Mouse (Mus musculus) adrenal gland, postnatal 36 days (tissue): ENCODE data around the gene Dmwd. TPM values are rescaled to one million over a fixed set of nuclear protein-coding genes. Genes with fewer than 3 reads are reported as not detected.

Experiments used
- DNase-seq, 2 experiments: peaks; one replicate each; pipeline ENCODE4 v3.0.0; 2021; ENCODE audit warnings: mixed read lengths in 1 of 2
- long read RNA-seq, 2 experiments: library from polyadenylated mRNA; stranded (forward); transcript quantifications; one replicate each; pipeline ENCODE4 v2.0.0; 2021; ENCODE audit warnings: borderline sequencing depth in 2 of 2
- total RNA-seq, 2 experiments: library from RNA; stranded (reverse); gene quantifications; 2 replicates each; pipeline ENCODE4 v1.2.3; 2021

The Dmwd gene
- 10 to 100 TPM; 53.8 to 57.1 TPM for total RNA-seq
- long read RNA-seq, experiment 1, transcript Dmwd-202 (4 exons, 2,388 nt), result major isoform, 30 of 72 reads
- long read RNA-seq, experiment 1, transcript Dmwd-201 (5 exons, 2,494 nt), result minor isoform, 21 of 72 reads
- long read RNA-seq, experiment 1, partial matches to known transcripts, result 17 of 72 reads
- long read RNA-seq, experiment 1, other reads (novel, unspliced or antisense), result 2 of 72 reads
- long read RNA-seq, experiment 2, transcript Dmwd-202 (4 exons, 2,388 nt), result minor isoform, 14 of 35 reads
- long read RNA-seq, experiment 2, transcript Dmwd-201 (5 exons, 2,494 nt), result major isoform, 15 of 35 reads
- long read RNA-seq, experiment 2, partial matches to known transcripts, result 6 of 35 reads
- long read RNA-seq, experiment 2, other reads (novel, unspliced or antisense), result 0 of 35 reads

DNA sequence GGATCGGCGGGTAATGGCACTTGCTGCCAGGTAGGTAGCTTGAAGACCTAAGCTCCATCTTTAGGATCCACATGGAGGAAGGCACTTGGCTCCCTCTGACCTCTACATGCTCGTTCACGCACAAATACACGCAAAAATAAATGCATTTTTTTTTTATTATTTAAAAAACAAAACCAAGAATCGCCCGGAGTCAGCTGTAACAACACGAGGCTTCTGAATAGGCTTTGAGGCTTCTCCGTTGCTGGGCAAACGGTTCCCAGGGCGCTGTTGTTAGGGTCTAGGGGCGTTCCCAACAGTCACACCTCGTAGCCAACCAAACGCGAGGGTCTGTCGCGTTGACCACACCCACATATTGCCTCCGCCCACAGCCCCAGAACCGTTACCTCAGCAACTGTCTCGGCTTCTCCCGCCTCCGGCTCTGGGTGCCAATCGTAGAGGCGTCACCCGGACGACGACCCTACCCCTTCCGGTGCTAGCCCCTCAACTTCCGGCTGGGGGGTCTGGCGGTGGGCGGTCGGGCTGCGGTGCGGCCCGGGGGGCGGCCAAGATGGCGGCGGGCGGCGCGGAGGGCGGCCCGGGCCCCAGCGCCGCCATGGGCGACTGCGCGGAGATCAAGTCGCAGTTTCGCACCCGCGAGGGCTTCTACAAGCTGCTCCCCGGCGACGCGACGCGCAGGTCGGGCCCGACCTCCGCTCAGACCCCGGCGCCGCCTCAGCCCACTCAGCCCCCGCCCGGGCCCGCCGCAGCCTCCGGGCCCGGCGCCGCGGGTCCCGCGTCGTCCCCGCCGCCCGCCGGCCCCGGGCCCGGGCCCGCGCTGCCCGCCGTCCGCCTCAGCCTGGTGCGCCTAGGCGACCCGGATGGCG, at the start of gene Dmwd:
Dmwd (plus strand) TSS at position 505 of the 863 bp plus-strand sequence.
- peak; percentile 95 to 96 for DNase-seq

DNA sequence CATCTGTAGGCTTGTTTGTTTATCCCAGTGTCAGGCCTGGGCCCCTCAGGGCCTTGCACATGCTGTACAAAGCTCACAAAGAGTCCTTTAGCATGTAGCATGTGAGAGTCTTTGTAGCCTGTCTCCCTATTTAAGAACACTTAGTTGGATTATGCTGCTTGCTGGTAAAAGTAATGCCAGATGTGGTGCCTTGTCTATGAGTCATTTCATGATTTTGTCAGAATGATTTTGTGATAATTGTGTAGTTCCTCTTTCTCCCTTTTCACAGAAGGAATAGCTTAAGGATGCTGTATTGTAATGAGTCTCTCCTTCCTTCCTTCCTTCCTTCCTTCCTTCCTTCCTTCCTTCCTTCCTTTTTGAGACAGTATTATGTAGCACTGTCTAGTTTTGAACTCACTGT, 48.0 kb upstream of the Dmwd start:
- DNase-seq, result no peak

DNA sequence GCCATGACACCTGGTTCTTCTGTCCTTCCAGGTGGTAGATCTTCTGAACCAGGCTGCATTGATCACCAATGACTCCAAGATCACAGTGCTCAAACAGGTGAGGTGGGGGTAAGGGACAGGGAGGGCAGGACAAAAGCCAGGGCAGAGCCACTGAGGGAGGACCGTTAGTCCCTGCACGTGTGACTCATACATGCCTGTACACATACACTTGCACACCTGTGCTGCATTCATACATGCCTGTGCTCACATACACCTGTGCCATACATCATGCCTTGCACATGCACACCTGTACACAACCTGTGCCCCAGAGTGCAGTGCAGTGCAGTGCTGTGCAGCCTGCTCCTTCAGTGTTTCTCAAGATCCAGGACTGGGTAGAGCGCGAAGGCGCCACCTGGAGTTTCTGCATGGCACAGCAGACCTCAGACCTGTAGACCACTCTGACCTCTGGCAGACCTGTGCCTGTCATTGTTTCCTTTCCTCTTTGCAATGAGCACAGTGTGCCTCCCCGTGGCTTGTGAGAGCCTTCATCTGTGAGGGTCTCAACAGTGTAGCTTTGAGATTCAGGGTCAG, 46.9 kb upstream of the Dmwd start:
- peak; percentile 42 to 67 for DNase-seq

DNA sequence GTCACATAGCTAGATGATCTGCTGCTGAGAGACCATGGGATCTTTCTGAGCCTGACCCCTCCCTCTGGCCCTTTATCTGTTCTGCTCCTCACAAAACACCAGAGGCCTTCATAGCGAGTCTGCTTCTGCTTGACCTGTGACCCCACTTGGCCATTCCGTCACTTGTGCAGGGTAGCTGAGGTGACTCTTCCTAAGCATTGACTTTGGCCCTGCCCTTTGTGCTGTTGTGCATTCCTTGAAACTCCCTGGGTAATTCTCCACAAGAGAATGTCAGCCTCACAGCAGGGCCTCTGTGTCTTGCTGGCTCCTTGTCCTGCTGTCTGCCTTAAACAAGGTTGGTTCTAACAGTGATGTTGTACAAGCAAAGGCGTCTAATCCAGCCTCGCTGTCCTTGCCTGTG, 44.4 kb upstream of the Dmwd start:
- DNase-seq, result no peak

DNA sequence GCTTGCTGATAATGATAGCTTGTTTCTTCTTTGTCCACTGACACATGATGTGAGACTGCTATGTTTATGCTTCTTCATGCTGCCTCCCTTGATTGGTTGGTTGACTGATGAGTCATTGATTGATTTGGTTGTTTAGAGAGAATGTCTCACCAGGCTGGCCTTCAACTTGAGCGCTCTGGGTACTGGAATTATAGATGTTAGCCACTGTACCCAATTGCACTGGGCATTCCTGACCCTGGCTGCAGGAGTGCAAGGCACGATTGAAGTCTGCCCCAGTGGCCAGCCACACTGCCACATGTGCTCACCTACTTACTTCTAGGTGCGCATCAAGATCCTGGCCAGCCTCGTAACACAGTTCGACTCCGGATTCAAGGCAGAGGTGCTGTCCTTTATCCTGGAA, 31.4 kb upstream of the Dmwd start:
- peak; percentile 54 to 56 for DNase-seq

DNA sequence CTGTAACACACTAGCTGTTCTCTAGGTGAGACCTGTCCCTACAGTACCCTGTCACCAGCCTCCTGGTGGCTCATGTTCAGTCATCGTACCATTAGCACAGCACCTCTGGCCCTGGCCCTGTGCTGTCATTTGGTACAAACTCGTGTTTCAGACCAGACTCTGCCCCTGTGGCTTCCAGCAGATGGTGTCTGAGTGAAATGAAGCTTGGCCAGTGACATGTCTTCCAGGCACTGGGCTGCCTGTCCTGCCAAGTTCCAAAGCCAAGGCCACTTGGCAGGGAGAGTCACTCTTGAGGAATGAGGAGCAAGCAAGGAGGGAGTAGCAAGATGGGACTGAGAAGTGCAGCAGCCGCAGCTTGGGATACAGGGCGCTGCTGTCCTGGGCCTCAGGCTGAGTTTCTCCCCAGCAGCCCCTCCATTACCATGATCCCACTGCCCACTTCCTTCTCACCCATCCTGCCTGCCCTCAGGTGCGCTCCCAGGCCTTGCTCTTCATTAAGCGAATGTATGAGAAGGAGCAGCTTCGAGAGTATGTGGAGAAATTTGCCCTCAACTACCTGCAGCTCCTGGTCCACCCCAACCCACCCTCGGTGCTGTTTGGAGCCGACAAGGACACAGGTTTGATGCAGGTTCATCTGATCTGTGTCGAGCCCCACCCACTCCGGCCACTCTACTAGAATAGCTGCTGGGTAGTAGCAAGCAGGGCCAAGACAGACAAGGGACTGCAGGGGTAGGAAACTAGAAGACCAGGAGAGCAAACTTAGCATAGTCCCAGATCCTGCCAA, 29.5 kb upstream of the Dmwd start:
- peak; percentile 83 to 87 for DNase-seq

DNA sequence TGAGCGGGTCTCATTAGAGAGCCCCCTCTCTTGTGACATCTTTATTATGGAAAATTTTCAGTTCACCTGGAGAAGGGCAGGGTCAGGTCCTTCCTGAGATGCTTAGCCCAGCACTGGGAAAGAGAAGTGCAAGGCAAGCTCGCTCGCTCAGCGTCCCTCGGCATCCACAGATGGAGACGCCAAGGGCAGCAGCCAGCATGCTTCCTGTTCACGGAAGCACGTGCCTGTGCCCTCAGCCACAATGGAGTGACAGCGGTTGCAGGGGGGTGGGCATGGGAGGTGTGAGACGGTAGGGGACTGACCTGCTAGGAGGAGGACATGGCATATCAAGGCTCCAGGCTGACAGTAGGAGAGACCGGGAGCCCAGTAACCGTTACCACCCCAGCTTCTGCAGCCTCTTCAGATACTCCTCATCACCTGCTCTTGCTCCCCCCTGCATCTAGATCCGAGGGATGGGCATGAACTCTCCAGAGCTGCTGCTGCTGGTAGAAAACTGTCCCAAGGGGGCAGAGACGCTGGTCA, 28.0 kb upstream of the Dmwd start:
- no peak for DNase-seq

DNA sequence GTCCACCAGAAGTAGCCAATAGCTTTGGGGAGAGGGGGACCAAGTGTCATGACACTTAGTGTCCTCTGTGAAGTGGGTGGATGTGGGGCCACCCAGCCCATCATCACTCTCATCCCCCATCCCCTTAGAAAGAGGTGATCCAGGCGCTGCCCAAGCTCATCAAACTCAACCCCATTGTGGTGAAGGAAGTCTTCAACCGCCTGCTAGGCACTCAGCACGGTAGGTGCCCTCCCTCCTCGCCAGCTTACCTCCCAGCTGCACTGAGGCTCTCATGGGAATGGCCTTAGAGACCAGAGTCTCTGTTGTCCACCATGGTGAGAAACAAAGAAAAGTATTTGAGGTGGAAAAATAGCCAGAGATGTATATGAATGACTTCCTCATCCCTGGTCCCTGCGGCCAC, 26.8 kb upstream of the Dmwd start:
- no peak for DNase-seq

DNA sequence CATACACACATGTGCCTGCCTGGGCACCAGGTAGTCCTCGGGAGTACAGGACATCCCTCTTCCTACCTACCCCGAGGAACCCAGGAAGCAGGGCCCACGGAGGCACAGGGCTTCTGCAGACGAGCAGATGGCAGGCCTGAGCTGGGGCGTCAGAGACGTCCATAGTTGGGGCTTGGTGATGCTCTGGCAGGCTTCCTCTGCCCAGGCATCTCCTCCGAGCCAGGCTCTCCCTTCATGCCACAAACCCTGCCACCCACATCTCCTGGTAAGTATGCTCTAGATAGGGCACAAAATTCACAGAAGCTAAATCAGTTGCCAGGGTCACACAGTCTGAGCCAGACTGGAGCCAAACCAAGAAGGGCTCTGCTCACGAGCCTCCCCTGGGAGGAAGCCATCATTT, 25.9 kb upstream of the Dmwd start:
- no peak for DNase-seq

DNA sequence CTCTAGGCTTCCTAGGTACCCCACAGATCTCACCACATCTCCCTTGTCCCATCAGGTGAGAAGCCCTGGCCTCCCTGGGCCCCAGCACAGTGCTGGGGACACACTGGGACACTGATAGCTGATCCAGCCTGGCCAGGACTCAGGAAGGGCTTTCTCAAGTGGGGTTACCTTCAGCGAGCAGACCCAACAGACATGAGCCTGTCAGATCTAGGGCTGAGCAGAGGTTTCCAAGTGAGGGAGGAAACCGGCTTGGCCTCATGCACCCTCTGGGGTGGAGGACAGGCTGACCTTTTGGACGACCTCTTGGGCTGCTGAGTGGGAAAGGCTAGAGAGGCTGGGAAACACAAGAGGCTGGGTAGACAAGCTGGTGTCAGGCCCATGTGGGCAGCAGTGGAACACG, 24.9 kb upstream of the Dmwd start:
- DNase-seq, result no peak

DNA sequence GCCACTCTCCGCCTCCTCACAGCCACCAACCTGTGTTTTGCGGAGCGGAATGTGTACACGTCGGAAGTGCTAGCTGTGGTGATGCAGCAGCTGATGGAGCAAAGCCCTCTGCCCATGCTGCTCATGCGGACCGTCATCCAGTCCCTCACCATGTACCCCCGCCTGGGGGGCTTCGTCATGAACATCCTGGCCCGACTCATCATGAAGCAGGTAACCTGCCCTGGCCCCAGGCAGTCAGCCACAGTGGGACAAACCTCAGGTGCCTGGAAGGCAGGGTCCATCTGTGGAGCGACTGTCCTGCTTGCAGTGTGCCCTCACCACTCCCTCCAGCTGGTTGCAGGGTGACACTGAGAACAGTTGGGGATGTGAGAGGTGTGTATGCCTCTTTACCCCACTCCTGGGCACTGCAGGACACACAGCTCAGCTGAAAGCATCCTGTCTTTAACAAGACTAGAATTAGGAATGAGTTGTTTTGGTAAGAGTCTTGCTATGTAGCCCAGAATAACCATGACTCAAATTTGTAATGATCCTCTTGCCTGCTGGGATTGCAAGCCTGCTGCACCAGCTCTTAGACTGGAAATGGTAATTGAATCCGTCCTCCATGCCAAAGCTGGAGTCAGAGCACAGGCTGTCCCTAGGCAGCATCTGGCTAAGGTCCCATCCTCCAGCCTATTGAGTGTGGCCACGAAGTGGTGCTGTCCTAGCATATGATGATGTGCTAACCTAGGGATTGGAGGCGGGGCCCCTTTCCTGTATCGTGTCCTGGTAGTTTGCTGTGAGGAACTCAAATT, 23.5 kb upstream of the Dmwd start:
- DNase-seq, result no peak

DNA sequence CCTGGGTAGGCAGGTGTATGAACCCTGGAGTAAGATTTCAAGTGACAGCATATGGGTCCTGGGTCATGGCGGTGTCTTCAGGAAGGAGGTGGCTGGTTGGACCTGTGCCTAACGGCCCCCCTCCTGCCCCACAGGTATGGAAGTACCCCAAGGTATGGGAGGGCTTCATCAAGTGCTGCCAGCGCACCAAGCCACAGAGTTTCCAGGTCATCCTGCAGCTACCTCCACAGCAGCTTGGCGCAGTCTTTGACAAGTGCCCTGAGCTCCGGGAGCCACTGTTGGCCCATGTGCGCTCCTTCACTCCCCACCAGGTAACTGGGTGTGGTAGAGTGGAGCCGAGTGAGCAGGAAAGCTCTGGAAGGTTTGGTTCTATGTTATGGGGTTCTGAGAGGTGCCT, 22.9 kb upstream of the Dmwd start:
- no peak for DNase-seq

DNA sequence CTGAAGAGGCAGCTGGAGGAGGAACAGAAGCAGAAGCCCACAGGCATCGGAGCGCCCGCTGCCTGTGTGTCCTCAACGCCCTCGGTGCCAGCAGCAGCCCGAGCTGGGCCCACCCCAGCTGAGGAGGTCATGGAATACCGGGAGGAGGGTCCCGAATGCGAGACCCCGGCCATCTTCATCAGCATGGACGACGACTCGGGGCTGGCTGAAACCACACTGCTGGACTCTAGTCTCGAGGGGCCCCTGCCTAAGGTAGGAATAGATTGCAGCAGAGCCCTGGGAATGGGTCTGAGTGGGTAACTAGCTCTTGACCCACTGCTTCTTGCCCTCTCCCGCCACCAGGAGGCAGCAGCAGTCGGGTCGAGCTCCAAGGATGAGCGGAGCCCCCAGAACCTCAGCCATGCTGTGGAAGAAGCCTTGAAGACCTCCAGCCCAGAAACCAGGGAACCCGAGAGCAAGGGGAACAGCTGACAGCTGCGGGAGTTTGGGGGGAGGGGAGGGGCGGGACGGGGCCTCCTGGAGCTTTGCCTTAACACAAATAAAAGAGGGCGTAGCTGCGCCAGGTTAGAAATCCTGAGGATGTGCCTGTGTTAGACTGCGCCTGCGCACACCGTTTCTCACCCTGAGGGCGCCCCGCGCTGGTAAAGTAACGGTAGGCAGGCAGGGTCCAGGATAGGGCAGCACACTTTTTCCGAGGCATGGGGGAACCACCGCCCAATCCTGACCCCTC, 21.8 kb upstream of the Dmwd start, which contains the start of gene Rsph6a:
Rsph6a (plus strand) TSS at position 644 of the 730 bp plus-strand sequence.
- DNase-seq, result peak; percentile 36 to 56

DNA sequence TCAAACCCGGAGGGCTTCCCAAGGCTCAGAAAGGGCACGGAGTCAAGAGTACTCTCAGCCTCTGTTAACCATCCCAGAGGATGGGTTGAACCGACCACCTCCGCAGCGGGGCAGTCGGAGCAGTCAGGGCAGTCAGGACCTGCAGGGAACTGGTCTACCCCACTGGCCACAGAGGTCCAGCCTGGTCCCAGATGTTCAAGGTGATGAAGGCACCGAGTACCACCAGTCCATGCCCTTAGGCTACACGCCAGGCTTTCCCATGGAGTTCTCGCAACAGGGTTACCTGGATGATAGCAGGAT, 21.3 kb upstream of the Dmwd start:
- no peak for DNase-seq

DNA sequence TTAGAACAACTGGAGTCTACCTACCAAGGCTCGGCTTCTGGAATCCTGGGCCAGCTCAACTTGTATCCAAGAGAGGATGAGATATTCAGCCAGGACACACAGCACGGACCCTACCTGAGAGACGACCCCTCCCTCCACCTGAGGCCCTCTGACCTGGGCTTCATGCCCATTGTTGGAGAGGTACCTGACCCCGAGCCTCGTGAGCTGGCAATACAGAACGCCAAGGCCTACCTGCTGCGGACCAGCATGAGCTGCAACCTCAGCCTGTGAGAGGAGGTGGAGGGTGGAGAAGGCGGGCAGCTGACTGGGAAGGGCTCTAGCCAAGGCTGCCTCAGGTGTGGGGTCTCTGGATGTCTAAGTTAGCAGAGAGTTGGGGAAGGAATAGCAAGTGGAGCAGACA, 20.9 kb upstream of the Dmwd start:
- DNase-seq, result no peak

DNA sequence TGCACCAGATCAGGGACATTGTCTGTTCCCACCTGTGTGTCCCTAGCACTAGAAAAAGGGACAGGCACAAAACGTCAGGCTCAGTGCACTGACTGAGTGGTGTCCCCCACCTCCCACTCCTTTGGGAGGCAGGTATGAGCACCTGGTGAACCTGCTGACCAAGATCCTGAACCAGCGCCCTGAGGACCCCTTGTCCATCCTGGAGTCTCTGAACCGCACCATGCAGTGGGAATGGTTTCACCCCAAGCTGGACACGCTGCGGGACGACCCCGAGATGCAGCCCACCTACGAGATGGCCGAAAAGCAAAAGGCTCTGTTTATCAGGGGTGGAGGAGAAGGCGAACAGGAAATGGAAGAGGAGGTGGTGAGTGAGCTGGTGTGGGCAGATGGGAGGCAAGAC, 18.6 kb upstream of the Dmwd start:
- no peak for DNase-seq

DNA sequence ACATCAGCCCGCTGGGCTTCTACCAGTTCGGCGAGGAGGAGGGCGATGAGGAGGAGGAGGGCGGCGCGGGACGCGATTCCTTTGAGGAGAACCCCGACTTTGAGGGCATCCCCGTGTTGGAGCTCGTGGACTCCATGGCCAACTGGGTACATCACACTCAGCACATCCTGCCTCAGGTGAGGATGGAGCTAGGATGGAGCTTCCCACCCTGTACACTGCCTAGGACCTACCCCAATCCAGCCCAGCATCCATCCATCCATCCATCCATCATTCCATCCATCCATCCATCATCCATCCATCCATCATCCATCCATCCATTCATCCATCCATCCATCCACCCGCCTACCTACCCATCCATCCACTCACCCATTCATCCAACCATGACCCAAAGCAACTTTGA, 10.1 kb upstream of the Dmwd start:
- no peak for DNase-seq

DNA sequence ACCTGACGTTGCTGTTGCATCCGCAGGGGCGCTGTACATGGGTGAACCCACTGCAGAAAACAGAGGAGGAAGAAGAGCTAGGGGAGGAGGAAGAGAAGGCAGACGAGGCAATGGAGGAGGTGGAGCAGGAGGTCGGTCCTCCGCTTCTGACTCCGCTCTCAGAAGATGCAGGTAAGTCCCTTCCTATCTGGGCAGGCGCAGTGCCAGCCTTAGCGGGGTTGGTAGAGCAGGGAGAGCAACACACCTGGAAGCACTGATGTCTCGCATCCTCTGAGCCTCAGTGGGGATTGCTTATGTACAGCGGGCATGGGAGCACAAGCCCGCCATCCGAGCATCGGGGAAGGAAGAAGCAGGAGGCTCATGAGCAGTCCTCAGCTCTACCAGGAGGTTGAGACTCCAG, 9.0 kb upstream of the Dmwd start:
- DNase-seq, result no peak

DNA sequence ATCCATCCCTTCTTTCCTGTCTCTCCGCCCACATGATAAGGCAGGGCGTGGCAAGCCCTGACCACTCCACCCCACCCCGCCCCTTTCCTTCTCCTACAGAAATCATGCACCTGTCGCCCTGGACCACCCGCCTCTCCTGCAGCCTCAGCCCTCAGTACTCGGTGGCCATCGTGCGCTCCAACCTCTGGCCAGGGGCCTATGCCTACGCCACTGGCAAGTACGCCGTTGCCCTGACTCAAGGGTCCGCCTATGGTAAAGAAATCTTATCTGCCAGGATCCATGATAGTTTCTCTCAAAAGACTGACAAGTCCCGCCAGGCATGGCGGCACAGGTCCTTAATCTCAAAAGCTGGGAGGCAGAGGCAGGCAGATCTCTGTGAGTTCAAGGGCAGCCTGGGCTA, 8.1 kb upstream of the Dmwd start:
- DNase-seq, result no peak

DNA sequence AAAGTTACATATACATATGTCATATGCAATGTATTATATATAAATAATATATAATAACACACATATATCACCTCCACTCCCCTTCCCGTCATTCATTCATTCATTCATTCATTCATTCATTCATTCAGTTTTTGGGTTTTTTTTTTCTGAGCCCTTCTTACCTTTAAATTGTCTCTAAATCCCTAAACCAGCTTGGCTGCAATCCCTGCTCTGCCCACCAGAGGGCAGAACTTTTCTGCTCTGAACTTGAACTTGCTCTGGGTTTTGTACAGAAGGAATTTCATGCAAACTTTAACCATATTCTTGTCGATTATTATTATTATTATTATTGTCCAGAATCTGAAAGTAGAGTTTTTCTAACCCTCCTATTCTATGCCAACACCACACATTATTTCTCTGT, 7.3 kb upstream of the Dmwd start:
- peak; percentile 73 to 82 for DNase-seq

DNA sequence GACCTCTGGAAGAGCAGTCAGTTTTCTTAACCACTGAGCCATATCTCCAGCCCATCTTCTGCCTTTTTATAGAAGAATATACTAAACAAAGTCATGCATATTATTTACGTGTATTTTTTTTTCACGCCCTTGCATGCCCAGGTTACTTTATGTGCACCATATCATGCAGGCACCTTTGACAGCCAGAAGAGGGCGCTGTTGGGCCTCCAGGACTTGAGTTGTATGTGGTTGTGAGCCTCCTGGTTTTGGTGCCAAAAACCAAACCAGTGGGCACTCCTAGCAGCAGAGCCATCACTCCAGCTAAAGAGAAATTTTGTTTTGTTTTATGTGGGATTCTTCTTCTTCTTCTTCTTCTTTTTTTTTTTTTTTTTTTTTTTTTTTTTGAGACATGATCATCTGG, 6.5 kb upstream of the Dmwd start:
- DNase-seq, result peak in 1 of 2 experiments; percentile 42
